Mouse (Mus musculus): ENCODE measurements around the gene Magi1. TPM values are rescaled to one million over a fixed set of nuclear protein-coding genes. Genes with fewer than 3 reads are reported as not detected.

Magi1 gene
- polyA plus RNA-seq, 1 experiment from 2014 or later: 11.7 TPM

GRCm38 (mm10) chr6:93728791-93729190 lies 554.9 kb downstream of the Magi1 start:
- H3K9me3 ChIP-seq (ENCODE audit: control insufficient read depth, low read length): no peaks in the 10 kb centered on the region
- H3K27me3 ChIP-seq (replicated peaks; ENCODE audit: control insufficient read depth, insufficient read depth, low read length): no peaks in the 10 kb centered on the region
- DNase-seq (ENCODE audit: low spot score): no peak
- no peak for ATAC-seq (replicated peaks; ENCODE audit: low FRiP score, low TSS enrichment, low read depth)
- no peak overlapping the region for H3K27ac ChIP-seq (ENCODE audit: low read depth)
- H3K4me1 ChIP-seq (replicated peaks; ENCODE audit: control insufficient read depth, insufficient read depth, low read length): 0 out of 2 replicates have a peak, but pooled peaks cover 4% of the 10 kb centered on the region
- 86% methylated on average over 4 of the region's 4 CpGs for WGBS
- no peak overlapping the region for H3K4me3 ChIP-seq (ENCODE audit: low read depth, low read length)
- no peak overlapping the region for H3K9ac ChIP-seq (ENCODE audit: low read length)
- no peaks in the 10 kb centered on the region for H3K36me3 ChIP-seq (ENCODE audit: control insufficient read depth, insufficient read depth, low read length)
- H3K4me2 ChIP-seq (ENCODE audit: low read length): no peak overlapping the region

DNA sequence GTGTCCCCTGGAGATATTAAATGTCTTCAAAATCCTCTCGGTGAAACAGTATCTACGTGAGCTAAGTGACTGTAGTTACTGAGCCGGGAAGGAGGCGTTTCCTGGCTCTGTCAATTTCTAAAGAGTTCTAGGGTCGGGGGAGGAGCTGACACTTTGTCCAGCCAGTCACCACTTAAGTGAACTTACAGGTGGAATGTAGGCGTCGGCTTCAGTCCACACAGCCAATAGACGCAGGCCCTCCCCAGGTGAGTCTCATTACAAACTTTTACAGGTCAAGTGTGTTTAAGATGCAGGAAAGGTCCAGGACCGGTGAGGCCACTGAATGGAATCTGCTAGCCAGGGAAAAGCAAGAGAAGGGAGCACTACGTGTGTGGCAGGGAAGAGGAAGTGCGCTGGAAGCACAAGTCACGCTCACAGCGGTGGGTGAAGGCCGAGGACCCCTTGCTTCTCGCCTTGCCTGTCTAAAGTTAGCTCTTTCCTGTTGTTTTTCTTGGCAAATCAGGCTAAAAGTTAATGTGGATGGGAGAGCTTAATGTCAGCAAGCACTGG lies 556.0 kb downstream of the Magi1 start:
- H3K9ac ChIP-seq (ENCODE audit: low read length): no peak overlapping the region

GRCm38 (mm10) chr6:93726829-93727455 lies 556.8 kb downstream of the Magi1 start:
- no peaks in the 10 kb centered on the region for H3K36me3 ChIP-seq (ENCODE audit: control insufficient read depth, insufficient read depth, low read length)
- no peak for ATAC-seq (replicated peaks; ENCODE audit: low FRiP score, low TSS enrichment, low read depth)
- 41% methylated on average over 7 of the region's 7 CpGs for WGBS
- no peak overlapping the region for H3K9ac ChIP-seq (ENCODE audit: low read length)
- DNase-seq (ENCODE audit: low spot score): no peak
- H3K4me3 ChIP-seq (ENCODE audit: low read depth, low read length): no peak overlapping the region
- H3K4me1 ChIP-seq (replicated peaks; ENCODE audit: control insufficient read depth, insufficient read depth, low read length): 0 out of 2 replicates have a peak, but pooled peaks cover 4% of the 10 kb centered on the region
- no peaks in the 10 kb centered on the region for H3K27me3 ChIP-seq (replicated peaks; ENCODE audit: control insufficient read depth, insufficient read depth, low read length)
- H3K27ac ChIP-seq (ENCODE audit: low read depth): no peak overlapping the region
- H3K9me3 ChIP-seq (ENCODE audit: control insufficient read depth, low read length): no peaks in the 10 kb centered on the region
- no peak overlapping the region for H3K4me2 ChIP-seq (ENCODE audit: low read length)

More for the DNA sequence above, 556.0 kb downstream of the Magi1 start:
- Histone ChIP-seq H3K4me1 (replicated peaks; ENCODE audit: control insufficient read depth, insufficient read depth, low read length) (0 out of 2 replicates have a peak, but pooled peaks cover 4% of the 10 kb centered on the region), H3K9me3 (ENCODE audit: control insufficient read depth, low read length) (no peaks in the 10 kb centered on the region), H3K27me3 (replicated peaks; ENCODE audit: control insufficient read depth, insufficient read depth, low read length) (no peaks in the 10 kb centered on the region), H3K4me2 (ENCODE audit: low read length) (no peak overlapping the region), H3K27ac (ENCODE audit: low read depth) (no peak overlapping the region), H3K36me3 (ENCODE audit: control insufficient read depth, insufficient read depth, low read length) (no peaks in the 10 kb centered on the region), H3K4me3 (ENCODE audit: low read depth, low read length) (no peak overlapping the region)
- no peak; the same call in 1 of the 2 replicates for ATAC-seq (replicated peaks; ENCODE audit: low FRiP score, low TSS enrichment, low read depth)
- DNase-seq (ENCODE audit: low spot score): no peak
- 42% methylated on average over 15 of the region's 15 CpGs for WGBS

- Histone ChIP-seq H3K4me1 (replicated peaks; ENCODE audit: control insufficient read depth, insufficient read depth, low read length) (0 out of 2 replicates have a peak, but pooled peaks cover 4% of the 10 kb centered on the region), H3K4me2 (ENCODE audit: low read length) (no peak overlapping the region), H3K36me3 (ENCODE audit: control insufficient read depth, insufficient read depth, low read length) (no peaks in the 10 kb centered on the region), H3K27me3 (replicated peaks; ENCODE audit: control insufficient read depth, insufficient read depth, low read length) (no peaks in the 10 kb centered on the region), H3K27ac (ENCODE audit: low read depth) (no peak overlapping the region), H3K4me3 (ENCODE audit: low read depth, low read length) (no peak overlapping the region), H3K9me3 (ENCODE audit: control insufficient read depth, low read length) (no peaks in the 10 kb centered on the region), H3K9ac (ENCODE audit: low read length) (no peak overlapping the region)
- ATAC-seq (replicated peaks; ENCODE audit: low FRiP score, low TSS enrichment, low read depth): no peak
- WGBS: 85% methylated on average over 10 of the region's 10 CpGs
- no peak for DNase-seq (ENCODE audit: low spot score)
These were observed 557.6 kb downstream of the Magi1 start for GRCm38 (mm10) chr6:93726121-93726520.

GRCm38 (mm10) chr6:93724749-93725148 lies 559.0 kb downstream of the Magi1 start:
- 0 out of 2 replicates have a peak, but pooled peaks cover 4% of the 10 kb centered on the region for H3K4me1 ChIP-seq (replicated peaks; ENCODE audit: control insufficient read depth, insufficient read depth, low read length)
- no peak overlapping the region for H3K9ac ChIP-seq (ENCODE audit: low read length)
- H3K27me3 ChIP-seq (replicated peaks; ENCODE audit: control insufficient read depth, insufficient read depth, low read length): no peaks in the 10 kb centered on the region
- no peak overlapping the region for H3K27ac ChIP-seq (ENCODE audit: low read depth)
- no peak for DNase-seq (ENCODE audit: low spot score)
- no peaks in the 10 kb centered on the region for H3K36me3 ChIP-seq (ENCODE audit: control insufficient read depth, insufficient read depth, low read length)
- no peak overlapping the region for H3K4me2 ChIP-seq (ENCODE audit: low read length)
- H3K4me3 ChIP-seq (ENCODE audit: low read depth, low read length): no peak overlapping the region
- no peaks in the 10 kb centered on the region for H3K9me3 ChIP-seq (ENCODE audit: control insufficient read depth, low read length)
- ATAC-seq (replicated peaks; ENCODE audit: low FRiP score, low TSS enrichment, low read depth): no peak
- 80% methylated on average over 7 of the region's 7 CpGs for WGBS

DNA sequence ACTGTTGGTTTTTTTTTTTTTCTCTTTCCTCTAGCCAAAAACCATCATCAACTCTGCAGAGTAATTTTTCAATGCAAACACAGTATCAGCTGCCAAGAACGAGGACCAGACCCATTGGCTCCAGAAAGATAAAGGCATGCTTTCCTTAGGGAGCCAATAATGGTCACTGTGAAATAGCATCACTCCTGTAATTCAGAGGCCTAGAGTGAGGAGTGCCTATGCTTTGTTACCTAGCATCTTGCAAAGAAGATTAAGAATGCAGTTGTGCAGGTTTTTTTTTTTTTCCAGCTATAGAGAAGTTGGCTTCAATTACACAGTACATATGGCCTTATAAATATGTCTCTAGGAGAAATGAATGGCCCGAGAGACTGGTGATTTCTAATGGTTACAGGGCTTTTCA lies 560.5 kb downstream of the Magi1 start:
- no peak overlapping the region for H3K9ac ChIP-seq (ENCODE audit: low read length)
- H3K27me3 ChIP-seq (replicated peaks; ENCODE audit: control insufficient read depth, insufficient read depth, low read length): no peaks in the 10 kb centered on the region
- no peaks in the 10 kb centered on the region for H3K9me3 ChIP-seq (ENCODE audit: control insufficient read depth, low read length)
- H3K4me3 ChIP-seq (ENCODE audit: low read depth, low read length): no peak overlapping the region
- ATAC-seq (replicated peaks; ENCODE audit: low FRiP score, low TSS enrichment, low read depth) (no peak), DNase-seq (ENCODE audit: low spot score) (no peak)
- no peak overlapping the region for H3K27ac ChIP-seq (ENCODE audit: low read depth)
- no peak overlapping the region for H3K4me2 ChIP-seq (ENCODE audit: low read length)
- no peaks in the 10 kb centered on the region for H3K36me3 ChIP-seq (ENCODE audit: control insufficient read depth, insufficient read depth, low read length)
- H3K4me1 ChIP-seq (replicated peaks; ENCODE audit: control insufficient read depth, insufficient read depth, low read length): peaks cover 8% of the 10 kb centered on the region; the same call in 1 of the 2 replicates
- 70% methylated on average over 2 of the region's 2 CpGs for WGBS

- no peak overlapping the region for H3K4me2 ChIP-seq (ENCODE audit: low read length)
- H3K36me3 ChIP-seq (ENCODE audit: control insufficient read depth, insufficient read depth, low read length): no peaks in the 10 kb centered on the region
- no peak for DNase-seq (ENCODE audit: low spot score)
- H3K27me3 ChIP-seq (replicated peaks; ENCODE audit: control insufficient read depth, insufficient read depth, low read length): 0 out of 2 replicates have a peak, but pooled peaks cover 5% of the 10 kb centered on the region
- no peak overlapping the region for H3K4me3 ChIP-seq (ENCODE audit: low read depth, low read length)
- peaks cover 14% of the 10 kb centered on the region for H3K4me1 ChIP-seq (replicated peaks; ENCODE audit: control insufficient read depth, insufficient read depth, low read length)
- H3K9ac ChIP-seq (ENCODE audit: low read length): no peak overlapping the region
- H3K9me3 ChIP-seq (ENCODE audit: control insufficient read depth, low read length): no peaks in the 10 kb centered on the region
- H3K27ac ChIP-seq (ENCODE audit: low read depth): no peak overlapping the region
- 52% methylated on average over 4 of the region's 4 CpGs for WGBS
- ATAC-seq (replicated peaks; ENCODE audit: low FRiP score, low TSS enrichment, low read depth): no peak
These were observed 564.2 kb downstream of the Magi1 start for GRCm38 (mm10) chr6:93719532-93719931.

DNA sequence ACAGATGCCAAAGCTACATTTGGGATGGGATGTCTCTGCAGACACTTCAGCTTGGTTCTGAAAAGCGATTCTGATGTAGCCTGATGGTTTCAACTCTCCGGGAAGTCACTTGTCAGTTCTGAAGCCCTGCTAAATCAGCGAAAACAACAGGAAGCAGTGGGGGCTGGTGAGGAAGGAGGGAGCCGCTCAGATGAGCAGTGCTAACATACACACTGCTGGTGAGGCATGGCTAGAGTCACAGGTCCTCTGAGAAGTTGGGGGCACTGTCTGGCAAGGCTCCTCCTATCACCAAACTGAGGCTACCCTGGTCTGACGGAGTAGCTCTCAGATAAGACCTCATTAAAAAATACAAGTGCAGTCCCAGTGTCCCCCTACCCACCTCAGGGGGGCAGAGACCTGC lies 565.3 kb downstream of the Magi1 start:
- no peak for ATAC-seq (replicated peaks; ENCODE audit: low FRiP score, low TSS enrichment, low read depth)
- Histone ChIP-seq H3K4me3 (ENCODE audit: low read depth, low read length) (no peak overlapping the region), H3K27ac (ENCODE audit: low read depth) (no peak overlapping the region), H3K36me3 (ENCODE audit: control insufficient read depth, insufficient read depth, low read length) (no peaks in the 10 kb centered on the region), H3K4me1 (replicated peaks; ENCODE audit: control insufficient read depth, insufficient read depth, low read length) (peaks cover 14% of the 10 kb centered on the region), H3K9ac (ENCODE audit: low read length) (no peak overlapping the region), H3K9me3 (ENCODE audit: control insufficient read depth, low read length) (no peaks in the 10 kb centered on the region), H3K4me2 (ENCODE audit: low read length) (no peak overlapping the region), H3K27me3 (replicated peaks; ENCODE audit: control insufficient read depth, insufficient read depth, low read length) (0 out of 2 replicates have a peak, but pooled peaks cover 5% of the 10 kb centered on the region)
- DNase-seq (ENCODE audit: low spot score): no peak
- 22% methylated on average over 5 of the region's 5 CpGs for WGBS
